Mouse (Mus musculus) megakaryocyte, embryonic 14.5 days (primary cell): ENCODE data around the gene Pcgf5.

Source experiments
- FLI1 ChIP-seq: IDR thresholded peaks from 2 replicates; pipeline ENCODE4 v1.6.1; 2012; ENCODE audit warnings: low read length, inconsistent platforms, mixed read lengths
- GATA1 ChIP-seq: IDR thresholded peaks from 3 replicates; pipeline ENCODE4 v1.6.1; 2012; ENCODE audit warnings: mixed read lengths, low read length, inconsistent platforms, borderline replicate concordance

GRCm38 (mm10) chr19:36350870-36351269 is 2.8 kb downstream of the Pcgf5 start:
- TF ChIP-seq FLI1 (no peak), GATA1 (no peak)
